ENCODE assay signal across 12 mouse cellular contexts in genomic region chr2:35816056-35816661, GRCm38 (mm10).
DNase-seq lines count a peak whose midpoint lies in the region; TF ChIP-seq lines count a peak whose summit lies in the region.
"Had no signal": no experiment of that assay in that cellular context is flagged by ENCODE, and none has a peak within 500 bp of the region (broad histone marks: within the 10 kb centered on the region; RNA-seq: fewer than 3 reads in every experiment).

No protein-coding gene starts in this region.

- no peak for TF ChIP-seq POLR2A in kidney, adult 2 months (IDR thresholded peaks at IDR 0.05; ENCODE audit: low read depth, low read length)

- 50% methylated on average over 5 of the region's 5 CpGs for WGBS in kidney, adult 2 months

- H3K27ac ChIP-seq in kidney, adult 2 months (ENCODE audit: insufficient read depth, low read depth, low read length) = no peak overlapping the region
- H3K27ac ChIP-seq: hindbrain, embryonic 14.5 days had no signal

- H3K27me3 ChIP-seq in kidney, adult 2 months (replicated peaks; ENCODE audit: control insufficient read depth, insufficient read depth, low read length) = no peaks in the 10 kb centered on the region

- no peak for TF ChIP-seq CTCF in kidney, adult 2 months (conservative IDR thresholded peaks at IDR 0.05; ENCODE audit: insufficient read depth, insufficient read length, low read depth, low read length)

- DNase-seq in adrenal gland, adult (ENCODE audit: inconsistent age in 2 of 2, low spot score in 1 of 2) = peak; percentile 71 to 77
- no peak for DNase-seq in adrenal gland, adult 18-20 months (ENCODE audit: low spot score in 2 of 2)
- DNase-seq in kidney, adult 2 months = peak; percentile 55
- DNase-seq in kidney, adult 18-20 months = no peak
- DNase-seq in urinary bladder, postnatal 14 days (ENCODE audit: low spot score) = peak; percentile 18
- no peak for DNase-seq in urinary bladder, postnatal 4 days (ENCODE audit: low spot score in 2 of 2)
- no peak for DNase-seq in embryo, embryonic 10 days (ENCODE audit: low spot score)
- no peak for DNase-seq in spleen, adult 18-20 months
- DNase-seq: cerebellum, adult 11-12 months; right cerebral cortex, postnatal 14 days; thymus, postnatal 36 days had no signal

- H3K4me1 ChIP-seq in kidney, adult 2 months (ENCODE audit: control insufficient read depth, insufficient read depth, low read length) = no peaks in the 10 kb centered on the region; the same call in 1 of the 2 replicates

- no peaks in the 10 kb centered on the region for H3K36me3 ChIP-seq in kidney, adult 2 months (ENCODE audit: control insufficient read depth, insufficient read depth, low read length)

- no peak overlapping the region for H3K4me3 ChIP-seq in kidney, adult 2 months (ENCODE audit: insufficient read depth, low read depth, low read length)

Comparison
In these comparisons a context has a peak if more than half of its experiments do, and no peak if none do; other contexts are left out.
1. DNase-seq: peak in adrenal gland, adult (2 of 2), kidney, adult 2 months (single experiment) and urinary bladder, postnatal 14 days (single experiment); none in adrenal gland, adult 18-20 months (0 of 2), kidney, adult 18-20 months (single experiment), urinary bladder, postnatal 4 days (0 of 2), embryo, embryonic 10 days (single experiment) and spleen, adult 18-20 months (0 of 2).